Mouse (Mus musculus): ENCODE data around the gene Pabpc6. TPM values are rescaled to one million over a fixed set of nuclear protein-coding genes. Genes with fewer than 3 reads are reported as not detected.

The Pabpc6 gene
- polyA plus RNA-seq, 1 experiment from 2014 or later = not detected

DNA sequence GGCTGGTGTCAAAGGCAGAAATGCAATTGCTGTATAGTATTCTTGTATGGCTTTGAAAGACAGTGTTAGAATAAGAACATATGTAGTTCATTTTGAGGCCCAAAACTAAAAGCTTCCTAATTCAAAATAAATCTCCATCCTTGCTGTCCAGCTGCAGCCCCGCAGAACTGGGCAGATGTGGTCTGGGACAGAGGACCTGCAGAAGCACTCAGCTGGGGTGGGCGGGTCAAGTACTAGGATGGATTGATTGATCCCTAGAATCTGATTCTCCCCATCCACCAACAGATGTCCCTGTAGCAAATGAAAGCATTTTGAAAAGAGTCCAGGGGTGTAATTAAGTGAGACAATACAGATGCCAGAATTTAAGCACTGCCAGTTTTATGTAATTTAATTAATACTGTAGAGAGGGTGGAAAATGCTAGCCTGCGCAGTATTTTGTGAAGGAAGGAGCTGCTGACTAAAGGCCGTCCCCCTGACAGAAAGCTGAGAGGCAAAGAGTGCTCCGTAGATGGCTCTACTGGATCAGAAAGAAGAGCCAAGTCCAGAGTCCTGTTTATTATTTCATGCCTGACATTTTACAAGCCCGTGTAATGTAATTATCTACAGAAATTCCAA, 5.8 kb upstream of the Pabpc6 start:
- Histone ChIP-seq H3K4me3 (ENCODE audit: low read depth, low read length) (no peak overlapping the region), H3K4me1 (replicated peaks; ENCODE audit: control insufficient read depth, insufficient read depth, low read length) (no peaks in the 10 kb centered on the region; the same call in 1 of the 2 replicates)
- WGBS = 77% methylated on average over 6 of the region's 6 CpGs

DNA sequence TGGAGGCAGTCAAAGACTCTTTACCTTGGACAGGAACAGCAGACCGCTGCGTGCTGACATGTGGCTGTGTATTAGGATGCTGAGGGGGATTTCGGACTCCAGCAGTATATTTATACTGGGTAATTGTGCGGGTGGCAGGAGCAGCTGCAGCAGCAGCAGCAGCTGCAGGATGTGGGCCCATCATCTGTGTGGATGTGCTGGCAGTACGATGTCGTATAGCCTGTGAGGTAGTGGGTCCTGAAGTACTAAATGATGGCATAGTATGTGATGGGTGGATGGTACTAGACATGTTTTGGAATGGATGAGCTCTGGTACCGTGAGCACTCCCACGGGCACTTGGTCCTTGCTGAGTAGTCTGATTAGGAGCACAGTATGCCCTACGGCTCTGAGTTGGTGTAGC, 1.6 kb downstream of the Pabpc6 start:
- Histone ChIP-seq H3K36me3 (ENCODE audit: control insufficient read depth, insufficient read depth, low read length) (no peaks in the 10 kb centered on the region), H3K4me1 (replicated peaks; ENCODE audit: control insufficient read depth, insufficient read depth, low read length) (no peaks in the 10 kb centered on the region), H3K9ac (ENCODE audit: low read depth, low read length) (no peak overlapping the region), H3K4me3 (ENCODE audit: low read depth, low read length) (no peak overlapping the region), H3K27me3 (ENCODE audit: control insufficient read depth, insufficient read depth, low read length) (no peaks in the 10 kb centered on the region), H3K27ac (ENCODE audit: low read depth, low read length) (no peak overlapping the region), H3K4me2 (replicated peaks; ENCODE audit: low read depth, low read length) (no peak overlapping the region), H3K9me3 (ENCODE audit: control insufficient read depth, low read length) (no peaks in the 10 kb centered on the region)
- 95% methylated on average over 9 of the region's 9 CpGs for WGBS
- ATAC-seq (ENCODE audit: low FRiP score) (no peak), DNase-seq (ENCODE audit: low spot score) (no peak)

More for the DNA sequence above, 5.8 kb upstream of the Pabpc6 start:
- no peak for ATAC-seq (ENCODE audit: low FRiP score)
- Histone ChIP-seq H3K27ac (ENCODE audit: low read depth, low read length) (no peak overlapping the region), H3K9me3 (ENCODE audit: control insufficient read depth, low read length) (no peaks in the 10 kb centered on the region), H3K27me3 (ENCODE audit: control insufficient read depth, insufficient read depth, low read length) (no peaks in the 10 kb centered on the region), H3K9ac (ENCODE audit: low read depth, low read length) (no peak overlapping the region), H3K36me3 (ENCODE audit: control insufficient read depth, insufficient read depth, low read length) (no peaks in the 10 kb centered on the region), H3K4me2 (replicated peaks; ENCODE audit: low read depth, low read length) (no peak overlapping the region)
- DNase-seq (ENCODE audit: low spot score) = no peak

DNA sequence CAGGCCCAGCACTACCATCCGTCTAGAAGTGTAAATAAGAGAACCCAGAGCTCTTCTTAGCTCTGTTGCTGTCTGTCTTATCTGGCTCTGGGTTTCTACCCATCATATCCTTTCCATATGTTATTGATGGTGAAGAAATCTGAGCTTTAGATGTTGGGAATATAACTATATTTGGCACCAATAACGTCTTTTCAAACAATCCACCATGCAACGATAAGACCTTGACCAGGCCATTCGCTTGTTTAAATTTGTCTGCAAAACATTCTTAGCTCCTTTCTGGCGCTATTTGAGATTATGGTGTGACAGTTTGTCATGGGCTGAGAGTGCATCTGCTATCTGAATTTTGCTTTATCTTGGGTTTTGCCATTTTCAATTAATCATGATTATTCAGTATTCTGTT, 10.9 kb downstream of the Pabpc6 start:
- Histone ChIP-seq H3K4me3 (ENCODE audit: low read depth, low read length) (no peak overlapping the region), H3K4me2 (replicated peaks; ENCODE audit: low read depth, low read length) (no peak overlapping the region), H3K9me3 (ENCODE audit: control insufficient read depth, low read length) (no peaks in the 10 kb centered on the region), H3K36me3 (ENCODE audit: control insufficient read depth, insufficient read depth, low read length) (no peaks in the 10 kb centered on the region), H3K4me1 (replicated peaks; ENCODE audit: control insufficient read depth, insufficient read depth, low read length) (no peaks in the 10 kb centered on the region), H3K27me3 (ENCODE audit: control insufficient read depth, insufficient read depth, low read length) (no peaks in the 10 kb centered on the region), H3K27ac (ENCODE audit: low read depth, low read length) (no peak overlapping the region), H3K9ac (ENCODE audit: low read depth, low read length) (no peak overlapping the region)
- WGBS = 89% methylated on average over 5 of the region's 5 CpGs
- ATAC-seq (ENCODE audit: low FRiP score) (no peak), DNase-seq (ENCODE audit: low spot score) (no peak)

DNA sequence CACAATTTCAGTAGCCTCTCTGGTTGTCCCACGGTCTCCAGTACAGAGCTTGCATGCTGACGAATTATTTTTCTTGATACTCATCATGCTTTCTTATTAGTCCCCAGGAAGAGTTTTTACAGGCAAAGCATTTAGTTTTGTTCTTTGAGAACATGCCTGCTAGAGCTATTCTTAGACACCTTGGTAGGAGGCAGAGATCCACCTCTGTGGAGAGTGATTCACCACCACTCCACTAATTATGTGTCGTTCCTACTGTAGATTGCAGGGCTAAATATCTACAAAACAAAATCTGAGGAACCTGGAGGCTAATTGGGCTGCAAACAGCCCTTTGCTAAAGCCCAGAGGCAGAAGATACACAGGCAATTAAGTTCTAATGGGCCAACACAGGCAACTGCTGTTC, 15.4 kb downstream of the Pabpc6 start:
- no peak overlapping the region for H3K27ac ChIP-seq (ENCODE audit: low read depth, low read length)
- no peaks in the 10 kb centered on the region for H3K27me3 ChIP-seq (ENCODE audit: control insufficient read depth, insufficient read depth, low read length)
- H3K9me3 ChIP-seq (ENCODE audit: control insufficient read depth, low read length) = no peaks in the 10 kb centered on the region
- DNase-seq (ENCODE audit: low spot score) (no peak), ATAC-seq (ENCODE audit: low FRiP score) (no peak)
- H3K36me3 ChIP-seq (ENCODE audit: control insufficient read depth, insufficient read depth, low read length) = no peaks in the 10 kb centered on the region
- no peak overlapping the region for H3K4me3 ChIP-seq (ENCODE audit: low read depth, low read length)
- no peaks in the 10 kb centered on the region for H3K4me1 ChIP-seq (replicated peaks; ENCODE audit: control insufficient read depth, insufficient read depth, low read length)
- H3K9ac ChIP-seq (ENCODE audit: low read depth, low read length) = no peak overlapping the region
- no peak overlapping the region for H3K4me2 ChIP-seq (replicated peaks; ENCODE audit: low read depth, low read length)
- 91% methylated on average over 3 of the region's 3 CpGs for WGBS

DNA sequence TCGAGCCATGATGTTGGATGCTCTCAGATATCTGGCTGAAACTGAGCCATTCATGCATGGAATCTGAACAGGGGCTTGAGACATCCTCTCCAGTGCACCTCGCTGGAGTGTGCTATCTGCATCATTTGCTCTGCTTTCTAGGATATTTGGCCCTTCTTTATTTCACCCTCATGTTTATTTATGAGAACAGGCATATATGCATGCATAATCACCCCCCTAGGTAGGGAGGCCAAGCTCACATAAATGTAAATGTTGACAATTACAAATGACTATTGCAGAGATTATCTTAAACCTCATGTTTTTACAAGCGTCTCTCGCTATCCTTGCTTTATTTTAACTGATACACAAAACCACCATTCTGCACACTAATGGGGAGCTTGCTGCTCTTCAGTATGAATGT, 21.9 kb downstream of the Pabpc6 start:
- ATAC-seq (ENCODE audit: low FRiP score) (peak; percentile 70), DNase-seq (ENCODE audit: low spot score) (peak; percentile 8)
- Histone ChIP-seq H3K9ac (ENCODE audit: low read depth, low read length) (no peak overlapping the region), H3K4me1 (replicated peaks; ENCODE audit: control insufficient read depth, insufficient read depth, low read length) (no peaks in the 10 kb centered on the region), H3K9me3 (ENCODE audit: control insufficient read depth, low read length) (no peaks in the 10 kb centered on the region), H3K36me3 (ENCODE audit: control insufficient read depth, insufficient read depth, low read length) (no peaks in the 10 kb centered on the region), H3K27ac (ENCODE audit: low read depth, low read length) (no peak overlapping the region), H3K4me3 (ENCODE audit: low read depth, low read length) (no peak overlapping the region), H3K4me2 (replicated peaks; ENCODE audit: low read depth, low read length) (no peak overlapping the region), H3K27me3 (ENCODE audit: control insufficient read depth, insufficient read depth, low read length) (no peaks in the 10 kb centered on the region)
- 52% methylated on average over 4 of the region's 4 CpGs for WGBS

DNA sequence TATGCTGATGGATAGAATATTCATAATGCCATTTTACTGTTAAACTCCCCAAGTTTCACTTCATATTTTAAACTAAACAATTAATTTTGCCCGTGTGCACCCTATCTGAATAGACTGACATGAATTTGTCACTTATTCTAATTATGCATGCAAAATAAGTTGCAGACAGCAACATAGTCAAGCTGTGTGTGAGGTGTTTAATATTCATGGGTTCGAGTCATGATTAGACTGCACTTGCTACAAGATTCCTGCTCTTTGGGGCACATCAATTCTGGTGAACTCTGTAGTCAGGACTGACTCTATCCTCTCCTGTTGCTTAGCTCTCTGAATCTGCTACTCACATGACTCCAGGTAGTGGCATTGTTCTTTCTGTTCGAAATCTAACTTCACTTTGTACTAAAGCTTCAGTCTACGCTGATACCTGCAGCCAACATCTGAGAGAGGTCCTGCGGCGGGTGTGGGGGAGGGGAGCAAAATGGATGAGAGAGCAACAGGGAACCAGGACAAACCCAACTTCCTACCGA, 25.8 kb downstream of the Pabpc6 start:
- no peaks in the 10 kb centered on the region for H3K27me3 ChIP-seq (ENCODE audit: control insufficient read depth, insufficient read depth, low read length)
- H3K4me3 ChIP-seq (ENCODE audit: low read depth, low read length) = no peak overlapping the region
- WGBS = 65% methylated on average over 7 of the region's 7 CpGs
- no peak overlapping the region for H3K9ac ChIP-seq (ENCODE audit: low read depth, low read length)
- ATAC-seq (ENCODE audit: low FRiP score) = peak; percentile 43; the same call in 1 of the 2 replicates
- no peaks in the 10 kb centered on the region for H3K36me3 ChIP-seq (ENCODE audit: control insufficient read depth, insufficient read depth, low read length)
- H3K9me3 ChIP-seq (ENCODE audit: control insufficient read depth, low read length) = no peaks in the 10 kb centered on the region
- no peaks in the 10 kb centered on the region for H3K4me1 ChIP-seq (replicated peaks; ENCODE audit: control insufficient read depth, insufficient read depth, low read length)
- no peak overlapping the region for H3K4me2 ChIP-seq (replicated peaks; ENCODE audit: low read depth, low read length)
- H3K27ac ChIP-seq (ENCODE audit: low read depth, low read length) = no peak overlapping the region
- no peak for DNase-seq (ENCODE audit: low spot score)

DNA sequence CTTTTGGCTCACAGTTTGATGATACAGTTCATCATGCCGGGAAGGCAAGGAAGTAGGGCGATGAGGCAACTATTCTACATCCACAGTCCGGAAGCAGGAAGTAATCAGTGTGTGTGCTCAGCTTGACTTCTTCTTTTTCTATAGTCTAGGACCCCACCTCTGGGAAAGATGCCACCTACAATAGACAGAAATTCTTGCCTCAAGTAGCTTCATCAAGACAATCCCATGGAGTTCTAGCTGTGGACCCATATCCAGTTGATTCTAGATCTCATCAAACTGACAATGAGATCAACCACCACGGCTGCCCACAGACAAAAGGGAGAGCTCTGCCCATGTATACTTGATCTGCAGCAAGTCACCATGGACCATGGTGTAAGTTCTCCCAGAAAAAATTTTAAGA, 32.5 kb downstream of the Pabpc6 start:
- Histone ChIP-seq H3K27me3 (ENCODE audit: control insufficient read depth, insufficient read depth, low read length) (no peaks in the 10 kb centered on the region), H3K9ac (ENCODE audit: low read depth, low read length) (no peak overlapping the region), H3K4me2 (replicated peaks; ENCODE audit: low read depth, low read length) (no peak overlapping the region), H3K9me3 (ENCODE audit: control insufficient read depth, low read length) (no peaks in the 10 kb centered on the region), H3K27ac (ENCODE audit: low read depth, low read length) (no peak overlapping the region), H3K4me3 (ENCODE audit: low read depth, low read length) (no peak overlapping the region), H3K36me3 (ENCODE audit: control insufficient read depth, insufficient read depth, low read length) (no peaks in the 10 kb centered on the region), H3K4me1 (replicated peaks; ENCODE audit: control insufficient read depth, insufficient read depth, low read length) (no peaks in the 10 kb centered on the region)
- DNase-seq (ENCODE audit: low spot score) = no peak
- no peak for ATAC-seq (ENCODE audit: low FRiP score)
- 90% methylated on average over 4 of the region's 4 CpGs for WGBS

DNA sequence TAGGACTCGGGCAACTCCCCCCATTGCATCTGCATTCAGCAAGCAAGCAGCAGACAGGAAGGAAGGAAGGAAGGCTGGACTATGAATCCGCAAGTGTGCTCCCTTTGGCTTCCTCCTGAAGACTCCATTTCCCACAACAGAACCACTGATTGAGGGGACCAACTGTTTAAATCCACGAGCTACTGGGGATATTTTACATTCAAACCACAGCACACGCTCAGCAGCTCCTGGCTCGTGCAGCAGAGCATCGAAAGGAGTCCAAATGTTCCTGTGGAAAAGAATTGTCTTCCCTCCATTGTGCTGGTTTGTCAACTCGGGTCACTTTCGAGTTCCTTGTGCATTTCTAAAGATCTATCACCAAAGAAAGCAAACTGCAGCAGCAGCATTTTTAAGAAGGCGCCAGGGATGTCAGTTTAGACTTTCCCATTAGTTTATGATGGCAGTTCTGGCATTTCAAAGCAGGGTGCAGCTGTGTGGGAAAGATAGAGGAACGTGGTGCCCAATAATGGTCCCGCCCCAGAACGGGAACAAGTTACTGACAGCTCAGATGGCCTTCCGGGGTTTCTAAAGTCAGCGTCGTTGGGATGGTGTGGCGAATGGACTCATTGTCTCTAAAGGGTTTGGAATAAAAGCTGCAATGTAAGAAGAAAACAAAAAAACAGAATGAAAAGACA, 36.8 kb downstream of the Pabpc6 start:
- Histone ChIP-seq H3K27me3 (ENCODE audit: control insufficient read depth, insufficient read depth, low read length) (no peaks in the 10 kb centered on the region), H3K9ac (ENCODE audit: low read depth, low read length) (no peak overlapping the region), H3K9me3 (ENCODE audit: control insufficient read depth, low read length) (no peaks in the 10 kb centered on the region), H3K4me1 (replicated peaks; ENCODE audit: control insufficient read depth, insufficient read depth, low read length) (no peaks in the 10 kb centered on the region), H3K4me3 (ENCODE audit: low read depth, low read length) (no peak overlapping the region), H3K36me3 (ENCODE audit: control insufficient read depth, insufficient read depth, low read length) (no peaks in the 10 kb centered on the region), H3K4me2 (replicated peaks; ENCODE audit: low read depth, low read length) (no peak overlapping the region), H3K27ac (ENCODE audit: low read depth, low read length) (peak overlapping the region; percentile 12; the same call in 1 of the 2 replicates)
- 57% methylated on average over 16 of the region's 16 CpGs for WGBS
- ATAC-seq (ENCODE audit: low FRiP score) (no peak), DNase-seq (ENCODE audit: low spot score) (peak; percentile 12)

DNA sequence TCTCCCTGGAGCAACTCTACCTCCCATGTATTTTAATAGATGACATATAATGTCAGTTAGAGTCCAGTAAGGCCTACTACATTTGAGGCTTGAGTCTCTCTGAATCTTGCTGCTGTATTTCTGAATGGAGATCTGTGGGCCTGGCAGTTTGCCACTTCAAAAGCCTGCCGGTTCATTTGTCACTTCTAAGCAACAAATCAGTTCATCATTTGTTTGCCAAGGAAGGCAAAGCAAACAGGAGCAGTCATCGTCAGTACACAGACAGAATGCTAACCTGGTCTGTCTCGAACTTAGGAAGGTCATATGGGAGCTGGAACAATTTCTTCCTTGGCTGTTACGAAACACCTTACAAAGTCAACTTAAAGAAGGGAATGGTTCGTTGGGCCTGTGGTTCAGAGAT, 37.4 kb downstream of the Pabpc6 start:
- Histone ChIP-seq H3K27me3 (ENCODE audit: control insufficient read depth, insufficient read depth, low read length) (no peaks in the 10 kb centered on the region), H3K36me3 (ENCODE audit: control insufficient read depth, insufficient read depth, low read length) (no peaks in the 10 kb centered on the region), H3K9ac (ENCODE audit: low read depth, low read length) (no peak overlapping the region), H3K4me3 (ENCODE audit: low read depth, low read length) (no peak overlapping the region), H3K9me3 (ENCODE audit: control insufficient read depth, low read length) (no peaks in the 10 kb centered on the region), H3K4me1 (replicated peaks; ENCODE audit: control insufficient read depth, insufficient read depth, low read length) (no peaks in the 10 kb centered on the region), H3K27ac (ENCODE audit: low read depth, low read length) (peak overlapping the region; percentile 17; the same call in 1 of the 2 replicates), H3K4me2 (replicated peaks; ENCODE audit: low read depth, low read length) (no peak overlapping the region)
- WGBS = 60% methylated on average over 5 of the region's 5 CpGs
- DNase-seq (ENCODE audit: low spot score) (peak; percentile 12), ATAC-seq (ENCODE audit: low FRiP score) (no peak)
